Mouse (Mus musculus) G1E (cell line): ENCODE measurements around the gene Fam209. TPM values are rescaled to one million over a fixed set of nuclear protein-coding genes. Genes with fewer than 3 reads are reported as not detected.

Experiments
- ATAC-seq: 2 replicates; pipeline ENCODE4 v1.8.0; 2016; ENCODE audit warnings: mild to moderate bottlenecking; ENCODE audit not compliant: insufficient number of reproducible peaks, poor library complexity, low FRiP score, severe bottlenecking; ENCODE audit errors: extremely low read depth
- DNase-seq: peaks from one replicate; pipeline ENCODE4 v3.0.0; 2012; ENCODE audit warnings: low spot score
- H3K27me3 ChIP-seq: 2 replicates; pipeline ENCODE4 v1.6.1; 2012; ENCODE audit warnings: mild to moderate bottlenecking, low read length, inconsistent platforms; ENCODE audit not compliant: insufficient read depth
- H3K36me3 ChIP-seq: replicated peaks from 2 replicates; pipeline ENCODE3; 2012; ENCODE audit warnings: mild to moderate bottlenecking, inconsistent platforms
- H3K4me1 ChIP-seq: 2 replicates; pipeline ENCODE4 v1.6.1; 2012; ENCODE audit warnings: low read depth, low read length, inconsistent platforms, mixed read lengths; ENCODE audit not compliant: insufficient read depth
- H3K4me3 ChIP-seq: 2 replicates; pipeline ENCODE4 v1.5.1; 2012; ENCODE audit warnings: low read depth, mild to moderate bottlenecking, inconsistent platforms, low read length, moderate library complexity, mixed read lengths
- H3K9me3 ChIP-seq: replicated peaks from 2 replicates; pipeline ENCODE4 v1.6.1; 2012; ENCODE audit warnings: inconsistent platforms
- CTCF ChIP-seq: IDR thresholded peaks from 2 replicates; pipeline ENCODE4 v1.5.1; 2012; ENCODE audit warnings: low read depth, low read length, inconsistent platforms, mixed read lengths
- GATA1 ChIP-seq: IDR thresholded peaks from 2 replicates; pipeline ENCODE4 v1.6.1; 2012; ENCODE audit warnings: borderline replicate concordance, low read length, inconsistent platforms, mixed read lengths
- GATA2 ChIP-seq: IDR thresholded peaks from 2 replicates; pipeline ENCODE4 v1.6.1; 2012; ENCODE audit warnings: low read depth, low read length, inconsistent platforms, borderline replicate concordance
- POLR2AphosphoS5 ChIP-seq: IDR thresholded peaks from 2 replicates; pipeline ENCODE4 v1.6.1; 2012; ENCODE audit warnings: low read depth, low read length, inconsistent platforms; ENCODE audit not compliant: insufficient replicate concordance
- TAL1 ChIP-seq: conservative IDR thresholded peaks from 2 replicates; pipeline ENCODE4 v1.6.1; 2012; ENCODE audit warnings: low read depth, low read length, inconsistent platforms, mixed read lengths
- polyA plus RNA-seq: library from polyadenylated mRNA; stranded (reverse); fragments of >175 nt; gene quantifications from 2 replicates; pipeline ENCODE4 v1.2.3, GENCODE M21; 2012
- total RNA-seq, 2 experiments: library from RNA; stranded (forward) in 1 of 2; stranded (reverse) in 1 of 2; fragments of 200-1000 nt in 1 of 2; fragments of >200 nt in 1 of 2; fragmentation: Nextera tagmentation in 1 of 2; gene quantifications; 2 replicates each; pipeline ENCODE4 v1.2.3; 2014 to 2017

Fam209 gene
- total and polyA plus RNA-seq, 3 experiments: not detected

- no peaks in the 10 kb centered on the region for H3K9me3 ChIP-seq
- peaks cover 22% of the 10 kb centered on the region for H3K4me1 ChIP-seq
- peaks cover 45% of the 10 kb centered on the region for H3K36me3 ChIP-seq
- ATAC-seq (peak; percentile 41; the same call in 1 of the 2 replicates), DNase-seq (peak; percentile 59)
- no peaks in the 10 kb centered on the region for H3K27me3 ChIP-seq
- no peak for TF ChIP-seq GATA2
- TF ChIP-seq TAL1: no peak
- TF ChIP-seq GATA1: no peak
- TF ChIP-seq POLR2AphosphoS5: no peak
- TF ChIP-seq CTCF: no peak
- peak overlapping the region; percentile 82 for H3K4me3 ChIP-seq
Observed at GRCm38 (mm10) chr2:172441176-172441575, 31.1 kb upstream of the Fam209 start.

DNA sequence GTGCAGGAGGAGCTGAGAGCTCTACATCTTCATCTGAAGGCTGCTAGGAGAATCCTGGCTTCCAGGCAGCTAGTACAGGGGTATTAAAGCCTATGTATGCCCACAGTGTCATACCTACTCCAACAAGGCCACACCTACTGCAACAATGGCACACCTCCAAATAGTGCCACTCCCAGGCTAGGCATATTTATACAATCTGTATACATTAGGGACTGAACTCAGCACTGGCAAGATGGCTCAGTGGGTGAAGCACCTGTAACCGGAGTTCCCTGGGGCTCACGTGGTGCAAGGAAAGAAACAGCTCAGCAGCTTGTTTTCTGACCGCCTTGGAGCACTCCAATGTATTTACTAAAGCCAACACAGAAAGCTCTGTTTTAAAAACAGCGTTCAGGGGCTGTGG lies 26.7 kb upstream of the Fam209 start:
- Histone ChIP-seq H3K9me3 (no peaks in the 10 kb centered on the region), H3K4me3 (no peak overlapping the region), H3K36me3 (peaks cover 90% of the 10 kb centered on the region), H3K27me3 (no peaks in the 10 kb centered on the region), H3K4me1 (peaks cover 15% of the 10 kb centered on the region)
- TF ChIP-seq GATA2 (no peak), CTCF (no peak), TAL1 (no peak), POLR2AphosphoS5 (no peak), GATA1 (no peak)
- DNase-seq: no peak
- no peak for ATAC-seq

DNA sequence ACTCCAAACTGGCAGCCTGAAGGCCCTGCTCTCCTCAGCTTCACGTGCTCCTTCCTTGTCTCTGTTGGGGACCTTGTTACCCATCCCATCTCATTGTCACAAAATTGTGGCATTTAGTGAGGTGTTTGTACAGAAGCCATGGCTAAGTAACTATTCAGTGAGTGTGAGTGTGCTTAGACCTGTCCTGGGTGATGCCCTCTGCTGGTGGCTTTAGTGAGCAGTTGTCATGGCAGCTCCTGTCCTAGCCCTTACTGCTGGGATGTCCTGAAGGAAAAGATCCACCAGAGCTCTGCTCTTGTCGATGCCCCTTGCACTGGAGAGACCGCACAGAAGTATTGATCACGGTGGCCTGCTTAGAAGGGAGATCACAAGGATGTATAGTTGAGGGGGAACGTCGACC lies 25.0 kb upstream of the Fam209 start:
- ATAC-seq (no peak), DNase-seq (no peak)
- Histone ChIP-seq H3K4me1 (peaks cover 2% of the 10 kb centered on the region; the same call in 1 of the 2 replicates), H3K27me3 (no peaks in the 10 kb centered on the region), H3K36me3 (peaks cover 97% of the 10 kb centered on the region), H3K9me3 (no peaks in the 10 kb centered on the region), H3K4me3 (no peak overlapping the region)
- 0 out of 2 replicates have a peak, but pooled peaks have one; percentile 7 for TF ChIP-seq CTCF
- TF ChIP-seq TAL1: no peak

- Histone ChIP-seq H3K27me3 (no peaks in the 10 kb centered on the region), H3K4me1 (no peaks in the 10 kb centered on the region), H3K9me3 (no peaks in the 10 kb centered on the region), H3K4me3 (no peak overlapping the region), H3K36me3 (peaks cover 99% of the 10 kb centered on the region)
- TF ChIP-seq GATA1: no peak
- TF ChIP-seq POLR2AphosphoS5: no peak
- no peak for TF ChIP-seq CTCF
- TF ChIP-seq TAL1: no peak
- TF ChIP-seq GATA2: no peak
- no peak for ATAC-seq
- DNase-seq: no peak
Observed at GRCm38 (mm10) chr2:172448329-172448728, 24.0 kb upstream of the Fam209 start.

- DNase-seq (no peak), ATAC-seq (no peak)
- H3K9me3 ChIP-seq: no peaks in the 10 kb centered on the region
- H3K36me3 ChIP-seq: peaks cover 99% of the 10 kb centered on the region
- no peaks in the 10 kb centered on the region for H3K27me3 ChIP-seq
- H3K4me1 ChIP-seq: no peaks in the 10 kb centered on the region
- no peak for TF ChIP-seq CTCF
- TF ChIP-seq GATA1: no peak
- TF ChIP-seq TAL1: no peak
- TF ChIP-seq POLR2AphosphoS5: no peak
- TF ChIP-seq GATA2: no peak
- H3K4me3 ChIP-seq: no peak overlapping the region
Observed at GRCm38 (mm10) chr2:172450640-172451039, 21.7 kb upstream of the Fam209 start.

DNA sequence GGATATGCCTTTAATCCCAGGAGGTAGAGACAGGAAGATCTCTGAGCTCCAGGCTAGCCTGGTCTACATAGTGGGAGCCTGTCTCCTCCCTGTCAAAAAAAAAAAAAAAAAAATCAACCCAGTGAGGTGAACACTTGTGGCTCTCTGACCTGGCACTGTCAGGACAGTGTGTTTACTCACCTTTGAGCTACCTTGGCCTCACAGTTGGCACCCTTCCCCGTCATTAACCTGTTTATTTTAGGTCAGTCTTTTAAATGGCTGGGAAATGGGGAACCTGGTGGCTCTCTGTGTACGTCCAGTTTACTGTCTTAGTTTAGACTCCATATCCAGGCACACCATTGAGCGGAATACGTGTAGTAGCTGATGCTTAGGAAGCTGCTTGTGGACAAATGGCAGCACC lies 20.3 kb upstream of the Fam209 start:
- Histone ChIP-seq H3K36me3 (peaks cover 99% of the 10 kb centered on the region), H3K9me3 (no peaks in the 10 kb centered on the region), H3K4me1 (no peaks in the 10 kb centered on the region), H3K4me3 (no peak overlapping the region), H3K27me3 (no peaks in the 10 kb centered on the region)
- ATAC-seq (no peak), DNase-seq (no peak)
- no peak for TF ChIP-seq CTCF
- TF ChIP-seq GATA2: no peak
- TF ChIP-seq TAL1: no peak
- TF ChIP-seq GATA1: no peak
- no peak for TF ChIP-seq POLR2AphosphoS5

DNA sequence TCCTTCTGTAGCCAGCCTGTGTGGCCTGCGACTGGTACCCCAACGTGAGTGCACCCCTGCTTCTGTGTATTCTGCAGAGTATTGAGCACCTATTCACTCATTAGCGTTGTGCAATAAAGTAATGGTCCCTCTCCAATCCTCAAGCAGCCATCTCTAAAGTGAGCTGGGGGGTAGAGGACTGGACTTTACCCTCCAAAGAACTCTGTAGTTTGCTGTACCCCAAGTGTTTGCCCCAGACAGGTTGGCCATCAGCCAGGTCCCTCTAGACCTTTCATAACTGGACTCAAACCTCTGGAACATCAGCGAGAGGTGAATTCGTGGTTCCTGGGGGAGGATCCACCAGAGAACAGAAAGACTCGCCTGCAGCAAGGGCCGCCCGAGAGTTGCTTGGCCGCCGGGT lies 19.9 kb upstream of the Fam209 start:
- Histone ChIP-seq H3K36me3 (peaks cover 99% of the 10 kb centered on the region), H3K27me3 (no peaks in the 10 kb centered on the region), H3K4me1 (no peaks in the 10 kb centered on the region), H3K9me3 (no peaks in the 10 kb centered on the region), H3K4me3 (no peak overlapping the region)
- TF ChIP-seq GATA1 (no peak), CTCF (no peak), GATA2 (no peak), POLR2AphosphoS5 (no peak), TAL1 (no peak)
- ATAC-seq: no peak
- DNase-seq: no peak
